Mouse (Mus musculus) cortical plate, adult 2 months (tissue): ENCODE measurements around the gene Depp1.

Experiments used
- CTCF ChIP-seq: fragments of 200-500 bp; IDR thresholded peaks from 2 replicates; pipeline ENCODE4 v1.5.1; 2011; ENCODE audit warnings: mild to moderate bottlenecking, control low read depth, low read length; ENCODE audit not compliant: insufficient read depth; ENCODE audit errors: extremely low read depth
- POLR2A ChIP-seq: fragments of 200-500 bp; IDR thresholded peaks from 2 replicates; pipeline ENCODE4 v1.6.1; 2011; ENCODE audit warnings: mild to moderate bottlenecking, low read length, control low read depth; ENCODE audit not compliant: insufficient read depth; ENCODE audit errors: extremely low read depth

- TF ChIP-seq CTCF (no peak), POLR2A (no peak)
Observed at GRCm38 (mm10) chr6:116639663-116640062, 10.7 kb upstream of the Depp1 start.
